Mouse (Mus musculus) inflammation-experienced regulatory T-cells, adult 6 months (primary cell): Measurements from ENCODE around the gene Abl1. TPM values are rescaled to one million over a fixed set of nuclear protein-coding genes. Genes with fewer than 3 reads are reported as not detected.
A peak's percentile ranks its signal among the peaks of the same experiment; 100 is the strongest.

ENCODE experiments used
- ATAC-seq: one replicate; pipeline ENCODE4 v1.8.0; 2017
- polyA plus RNA-seq, 3 experiments: library from polyadenylated mRNA; unstranded; fragments of 100-300 nt; shearing (Covaris generic); gene quantifications; one replicate each; pipeline ENCODE4 v1.2.1; 2017

Gene Abl1
- polyA plus RNA-seq, 3 experiments from 2014 or later = 5.0 to 9.4 (median 7.2) TPM

DNA sequence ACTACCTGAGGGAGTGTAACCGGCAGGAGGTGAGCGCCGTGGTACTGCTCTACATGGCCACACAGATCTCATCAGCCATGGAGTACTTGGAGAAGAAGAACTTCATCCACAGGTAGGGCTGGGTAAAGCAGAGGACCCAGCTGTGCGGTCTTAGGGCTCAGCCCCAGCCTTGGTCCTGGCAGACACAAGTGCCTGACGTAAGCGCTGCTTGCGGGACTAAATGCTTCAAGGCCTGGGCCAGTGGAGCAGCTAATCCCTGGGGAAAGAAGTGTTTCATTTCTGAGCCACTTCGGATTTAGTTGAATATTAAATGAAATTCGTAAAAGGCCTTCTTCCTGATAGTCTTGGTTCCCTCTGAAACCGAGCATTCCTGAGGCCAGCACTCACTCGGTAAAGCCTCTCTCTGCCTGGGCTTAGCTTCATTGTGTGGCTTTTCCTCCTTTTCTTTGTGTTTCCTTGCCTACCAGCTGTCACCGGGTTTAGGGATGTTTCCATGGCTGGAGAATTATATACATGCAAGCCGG, 102.6 kb downstream of the Abl1 start:
- no peak for ATAC-seq

DNA sequence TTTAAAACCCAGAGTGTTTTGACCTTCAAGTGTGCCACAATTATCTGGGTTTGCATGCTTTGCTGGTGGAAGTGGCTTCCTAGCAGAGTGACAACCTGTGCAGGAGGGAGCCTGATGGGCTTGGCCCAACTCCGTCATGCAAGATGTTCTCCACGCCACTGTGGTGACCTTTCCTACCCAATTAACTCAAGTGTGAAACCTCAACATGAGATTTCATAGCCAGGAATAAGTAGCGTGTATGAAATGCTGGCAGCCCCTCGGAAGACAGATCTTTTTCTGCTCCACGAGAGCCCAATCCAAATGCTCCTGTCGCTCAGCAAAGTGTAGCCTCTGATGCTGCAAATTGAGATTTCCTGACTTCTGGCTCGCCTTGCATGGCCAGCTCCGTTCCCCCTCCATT, 103.1 kb downstream of the Abl1 start:
- ATAC-seq = no peak

DNA sequence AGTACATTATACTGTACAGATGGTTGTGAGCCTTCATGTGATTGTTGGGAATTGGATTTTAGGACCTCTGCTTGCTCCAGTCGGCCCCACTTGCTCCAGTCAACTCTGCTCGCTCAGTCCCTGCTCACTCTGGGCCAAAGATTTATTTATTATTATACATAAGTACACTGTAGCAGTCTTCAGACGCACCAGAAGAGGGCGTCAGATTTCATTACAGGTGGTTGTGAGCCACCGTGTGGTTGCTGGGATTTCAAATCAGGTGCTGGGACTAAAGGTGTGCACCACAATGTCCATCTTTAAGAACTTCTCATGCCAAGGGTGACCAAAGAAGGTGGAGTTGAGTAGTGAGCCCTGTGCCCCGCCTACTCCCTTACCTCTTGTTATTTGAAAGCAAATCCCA, 104.4 kb downstream of the Abl1 start:
- no peak for ATAC-seq

DNA sequence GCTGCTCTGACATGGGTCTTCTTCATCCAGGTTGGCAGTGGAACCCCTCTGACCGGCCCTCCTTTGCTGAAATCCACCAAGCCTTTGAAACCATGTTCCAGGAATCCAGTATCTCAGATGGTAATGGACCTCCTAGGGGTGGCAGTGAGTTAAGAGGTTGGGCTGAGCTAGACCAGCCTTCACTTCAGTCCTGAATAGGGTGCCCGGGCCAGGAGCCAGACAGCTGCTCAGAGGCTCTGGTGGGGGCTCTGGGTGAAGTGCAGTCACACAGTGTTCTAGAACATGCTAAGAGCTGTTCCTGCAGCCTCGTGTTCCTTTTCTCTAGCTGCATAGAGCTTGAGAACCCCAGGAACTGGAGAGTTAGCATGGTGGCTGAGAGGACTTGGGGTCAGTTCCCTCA, 108.8 kb downstream of the Abl1 start:
- no peak for ATAC-seq

DNA sequence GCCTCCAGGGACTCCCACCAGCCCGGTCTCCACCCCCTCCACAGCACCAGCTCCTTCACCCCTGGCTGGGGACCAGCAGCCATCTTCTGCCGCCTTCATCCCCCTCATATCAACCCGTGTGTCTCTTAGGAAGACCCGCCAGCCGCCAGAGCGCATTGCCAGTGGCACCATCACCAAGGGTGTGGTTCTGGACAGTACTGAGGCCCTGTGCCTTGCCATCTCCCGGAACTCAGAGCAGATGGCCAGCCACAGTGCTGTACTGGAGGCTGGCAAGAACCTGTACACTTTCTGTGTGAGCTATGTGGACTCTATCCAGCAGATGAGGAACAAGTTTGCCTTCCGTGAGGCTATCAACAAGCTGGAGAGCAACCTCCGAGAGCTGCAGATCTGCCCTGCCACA, 113.2 kb downstream of the Abl1 start:
- ATAC-seq = no peak

DNA sequence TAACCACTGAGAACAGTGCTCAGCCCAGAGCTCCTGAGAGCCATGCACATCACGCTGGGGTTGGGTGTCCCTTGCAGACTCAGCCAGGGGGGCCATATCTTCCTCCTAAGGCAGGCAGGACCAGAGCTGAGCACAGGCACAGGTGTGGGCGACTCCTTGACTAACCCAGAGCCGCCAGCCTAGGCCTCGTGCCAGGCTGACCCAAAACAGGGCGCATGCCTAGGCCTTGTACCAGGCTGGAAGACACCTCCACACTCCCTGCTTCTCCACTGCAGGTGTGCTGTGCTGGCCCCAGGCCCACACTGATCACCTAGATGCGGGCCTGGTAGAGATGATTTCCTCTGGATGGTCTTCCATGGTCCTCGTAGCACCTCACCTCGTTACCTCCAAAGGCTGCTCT, 114.6 kb downstream of the Abl1 start:
- ATAC-seq = no peak

DNA sequence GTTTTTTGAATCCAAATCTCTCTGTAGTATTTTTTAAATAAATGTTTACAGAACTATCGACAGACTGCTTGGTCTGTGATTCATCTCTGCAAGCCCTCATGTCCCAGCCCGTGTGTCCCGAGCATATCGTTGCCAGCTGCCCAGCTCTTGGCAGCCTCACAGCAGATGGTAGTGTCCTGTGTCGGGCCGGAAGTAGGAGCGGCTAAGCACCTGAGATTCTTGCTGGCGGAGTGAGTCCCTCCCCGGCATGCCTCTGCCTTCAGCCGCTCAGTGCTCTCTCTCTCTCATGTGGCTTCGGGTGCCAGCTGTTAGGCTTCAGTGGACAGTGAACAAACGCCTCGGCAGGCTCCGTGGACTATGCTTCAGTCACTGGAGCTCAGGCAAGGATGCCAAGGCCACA, 115.3 kb downstream of the Abl1 start:
- ATAC-seq = no peak

DNA sequence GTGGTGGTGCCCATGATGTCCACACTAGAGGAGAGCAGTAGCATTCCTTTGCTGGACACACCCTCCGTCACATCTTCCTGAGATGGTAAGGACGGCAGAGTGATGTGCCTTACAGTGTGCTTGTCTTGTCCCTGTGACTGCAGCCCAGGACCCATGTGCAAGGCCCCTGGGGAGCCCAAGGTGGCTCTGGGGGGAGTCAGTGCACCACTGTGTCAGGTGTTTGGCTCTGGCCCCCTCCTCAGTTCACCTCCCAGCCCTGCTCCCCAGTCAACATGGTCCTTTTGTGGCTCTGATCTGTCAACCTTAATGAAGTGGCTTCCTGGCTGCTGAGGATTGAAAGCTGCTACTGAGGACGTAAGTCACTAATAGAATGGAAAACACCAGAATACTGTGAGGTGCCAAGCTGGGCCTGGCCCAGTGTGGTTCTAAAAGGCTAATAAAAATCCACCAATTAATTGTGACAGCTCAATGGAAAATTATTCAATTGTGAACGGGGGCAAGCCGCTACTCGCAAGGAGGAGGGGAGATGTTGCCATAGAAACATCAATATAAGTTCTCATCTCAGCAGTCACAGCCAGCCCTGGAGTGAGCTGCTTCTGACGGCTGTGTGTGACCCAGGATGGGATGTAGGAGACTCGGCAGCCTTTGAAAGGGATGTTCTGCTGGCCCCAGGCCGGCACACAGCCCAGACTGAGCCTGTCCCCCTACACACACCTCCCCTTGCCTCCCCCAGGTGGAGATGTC, 118.6 kb downstream of the Abl1 start:
- ATAC-seq = no peak

DNA sequence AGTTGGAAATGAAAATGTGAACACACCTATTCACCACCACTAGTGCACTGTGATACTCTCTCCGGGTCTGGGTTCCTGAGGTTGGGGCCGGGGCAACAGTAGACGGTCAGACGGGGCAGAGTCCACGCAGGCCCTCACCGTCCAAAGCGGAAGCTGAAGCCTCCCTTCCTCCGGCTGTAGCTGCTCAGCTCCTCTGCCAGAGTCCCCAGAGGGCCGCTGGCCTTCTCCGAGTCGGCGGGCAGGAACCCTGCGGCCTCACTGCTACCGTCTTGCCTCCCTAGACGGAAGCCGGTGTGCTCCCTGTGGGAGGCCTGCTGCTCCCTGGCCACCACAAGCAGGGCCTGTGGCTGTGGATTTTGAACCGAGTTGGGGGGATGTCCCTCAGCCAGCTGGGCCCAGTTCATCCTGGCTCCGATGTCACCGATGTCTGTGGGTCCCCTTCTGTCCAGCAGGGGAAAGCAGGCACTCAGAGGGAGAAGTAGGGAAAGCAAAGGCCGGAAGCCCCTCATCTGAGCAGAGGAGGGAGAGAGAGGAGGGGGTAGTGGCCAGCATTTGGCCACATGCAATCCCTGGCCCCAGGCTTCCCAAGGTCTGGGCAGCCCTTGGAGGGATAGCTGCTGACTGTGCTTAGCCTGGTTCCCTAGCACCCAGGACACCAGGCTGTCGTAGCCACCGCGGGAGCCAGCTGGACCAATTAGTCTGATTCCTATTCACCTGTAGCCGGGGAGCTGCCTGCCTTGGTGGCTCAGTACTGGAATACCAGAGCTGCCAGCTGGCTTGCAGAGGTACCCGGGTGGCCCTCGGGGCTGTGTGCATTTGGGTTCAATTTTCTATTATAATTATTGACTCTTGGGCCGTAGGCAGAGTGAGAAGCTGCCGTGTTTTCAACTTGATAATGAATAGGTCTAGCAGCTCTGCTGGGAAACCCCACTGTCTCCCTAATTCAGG, 120.5 kb downstream of the Abl1 start:
- ATAC-seq = no peak

DNA sequence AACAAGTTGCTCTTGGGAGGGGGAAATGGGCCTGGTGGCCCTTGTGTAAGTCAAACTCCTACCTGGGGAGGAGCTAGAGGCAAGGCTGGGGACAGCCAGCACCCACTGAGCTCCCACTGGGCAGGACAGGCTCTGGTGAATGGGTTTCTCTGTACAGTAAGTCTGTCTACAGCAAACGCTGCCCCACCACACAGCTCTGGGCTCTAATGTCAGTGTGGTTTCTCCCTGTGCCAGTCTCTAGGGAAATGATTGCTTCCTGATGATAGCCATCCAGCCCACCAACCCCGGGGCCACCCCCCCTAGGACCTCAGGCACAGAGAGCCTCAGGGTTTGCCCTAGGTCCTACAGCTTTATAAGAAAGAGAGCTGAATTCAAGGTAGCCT, 121.2 kb downstream of the Abl1 start:
- ATAC-seq = no peak

DNA sequence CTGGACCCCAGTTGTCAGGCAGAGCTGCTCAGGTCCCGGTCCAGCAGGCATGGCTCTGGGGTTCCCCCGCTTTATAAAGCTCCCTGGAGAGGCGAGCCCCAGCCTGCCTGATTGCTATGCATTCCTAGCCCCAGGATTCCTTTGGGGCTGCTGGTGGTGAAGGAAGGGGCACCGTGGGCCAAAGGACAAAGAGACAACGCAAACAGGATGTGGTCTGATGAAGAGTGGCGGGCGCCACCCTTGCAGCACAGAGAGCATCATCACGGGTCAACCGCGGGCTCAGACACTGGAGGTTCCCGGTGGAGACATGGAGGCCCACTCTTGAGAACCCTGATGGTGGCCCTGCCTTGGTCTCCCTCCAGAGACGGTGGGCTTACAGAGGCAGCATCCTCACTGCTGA, 122.3 kb downstream of the Abl1 start, which contains the start of gene Qrfp:
TSS of gene Qrfp (minus strand) at position 137 of the 400 bp plus-strand sequence.
- peak; percentile 46 for ATAC-seq

DNA sequence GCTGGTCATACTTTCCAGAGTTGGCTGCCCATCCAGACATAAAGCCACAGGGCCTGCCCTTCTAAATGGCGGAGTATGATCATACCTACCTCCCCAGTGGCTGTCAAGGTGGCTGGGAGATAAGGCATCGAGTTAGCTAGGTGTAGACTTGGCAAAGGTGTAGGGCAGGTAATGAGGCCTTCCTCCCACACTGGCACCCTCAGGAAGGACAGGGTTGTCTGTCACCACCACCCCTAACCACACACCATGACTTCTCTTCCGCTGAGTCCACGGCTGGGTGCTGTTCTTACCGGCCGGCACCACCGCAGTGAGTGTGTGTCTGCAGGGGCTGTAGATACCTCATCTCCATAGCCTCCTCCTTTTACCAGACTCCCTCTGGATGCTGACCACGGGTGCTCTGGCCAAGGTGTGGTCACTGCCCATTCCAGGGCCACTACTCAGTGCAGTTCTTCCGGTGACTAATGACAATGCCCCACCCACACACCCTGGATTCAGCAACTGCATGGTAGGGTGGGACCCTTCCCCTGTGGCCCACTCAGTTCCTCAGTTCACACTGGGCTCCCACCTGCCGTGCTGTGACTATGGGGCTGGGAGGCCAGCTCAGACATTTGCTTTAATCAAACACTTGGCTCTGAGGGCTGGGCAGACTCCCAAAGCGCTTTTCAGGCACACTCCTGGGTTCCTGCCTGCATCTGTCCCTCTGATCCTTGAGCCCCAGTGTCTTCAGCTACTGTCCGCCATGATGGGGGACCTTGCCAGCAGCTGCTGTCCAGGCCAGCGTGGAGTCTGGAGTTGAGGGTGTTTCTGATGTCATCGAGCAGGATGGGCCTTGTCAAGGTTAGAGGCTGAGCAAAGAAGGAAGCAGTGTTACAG, 123.1 kb downstream of the Abl1 start:
- no peak for ATAC-seq

DNA sequence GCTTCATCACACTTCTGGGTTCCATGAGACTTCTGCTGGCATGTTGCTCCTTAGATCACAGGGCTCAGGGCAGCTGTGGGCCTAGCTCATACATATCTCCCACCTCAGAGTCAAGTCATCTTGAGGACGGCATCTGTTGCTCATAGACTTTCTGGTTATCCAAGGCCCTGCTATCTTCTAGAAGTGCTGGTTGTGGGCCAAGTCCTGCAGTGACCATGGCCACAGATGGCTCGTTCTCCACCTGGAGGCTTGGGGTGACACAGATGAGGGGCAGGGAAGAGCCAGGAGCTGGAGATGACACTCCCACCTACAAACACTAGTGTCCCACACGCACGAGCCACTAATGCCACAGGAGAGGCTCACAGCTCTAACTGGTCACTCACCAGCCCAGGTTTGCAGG, 125.5 kb downstream of the Abl1 start:
- ATAC-seq = no peak

DNA sequence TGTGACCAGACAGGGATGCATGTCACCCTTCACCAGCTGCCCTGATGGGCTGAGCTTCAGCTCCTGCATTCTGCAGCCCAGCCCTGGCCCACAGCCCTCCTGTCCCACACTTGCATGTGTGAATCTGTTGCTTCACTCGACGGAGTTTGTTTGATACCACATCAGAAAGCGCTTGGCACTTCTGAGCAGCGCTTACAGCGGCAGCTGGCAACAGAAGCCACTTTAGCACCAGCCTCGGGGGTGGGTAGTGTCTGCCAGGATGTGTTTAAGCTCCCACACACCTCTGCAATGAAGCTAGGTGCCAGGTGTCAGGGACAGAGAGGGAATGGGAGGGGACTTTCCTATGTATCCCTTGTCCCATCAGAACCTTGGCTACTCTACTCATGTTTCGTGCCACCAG, 126.5 kb downstream of the Abl1 start:
- no peak for ATAC-seq

DNA sequence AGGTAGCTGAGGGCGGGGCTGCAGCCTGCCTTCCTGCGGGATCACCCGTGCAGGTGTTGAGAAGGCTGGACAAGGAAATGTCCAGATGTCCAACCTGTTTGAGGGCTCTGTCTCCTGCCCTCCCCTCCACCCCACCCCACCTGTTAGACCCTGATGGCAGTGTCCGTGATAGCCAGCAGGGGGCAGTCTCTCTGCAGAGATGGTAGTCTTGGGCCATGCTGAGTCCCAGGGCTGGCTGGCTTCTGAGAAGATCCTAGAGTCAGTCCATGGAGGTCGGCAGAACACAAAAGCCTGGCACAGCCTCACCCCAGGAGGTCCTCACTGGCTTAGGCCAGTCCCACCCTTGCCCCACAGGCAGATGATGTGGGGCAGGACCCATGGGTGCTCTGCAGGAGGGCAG, 127.2 kb downstream of the Abl1 start:
- peak; percentile 46 for ATAC-seq

DNA sequence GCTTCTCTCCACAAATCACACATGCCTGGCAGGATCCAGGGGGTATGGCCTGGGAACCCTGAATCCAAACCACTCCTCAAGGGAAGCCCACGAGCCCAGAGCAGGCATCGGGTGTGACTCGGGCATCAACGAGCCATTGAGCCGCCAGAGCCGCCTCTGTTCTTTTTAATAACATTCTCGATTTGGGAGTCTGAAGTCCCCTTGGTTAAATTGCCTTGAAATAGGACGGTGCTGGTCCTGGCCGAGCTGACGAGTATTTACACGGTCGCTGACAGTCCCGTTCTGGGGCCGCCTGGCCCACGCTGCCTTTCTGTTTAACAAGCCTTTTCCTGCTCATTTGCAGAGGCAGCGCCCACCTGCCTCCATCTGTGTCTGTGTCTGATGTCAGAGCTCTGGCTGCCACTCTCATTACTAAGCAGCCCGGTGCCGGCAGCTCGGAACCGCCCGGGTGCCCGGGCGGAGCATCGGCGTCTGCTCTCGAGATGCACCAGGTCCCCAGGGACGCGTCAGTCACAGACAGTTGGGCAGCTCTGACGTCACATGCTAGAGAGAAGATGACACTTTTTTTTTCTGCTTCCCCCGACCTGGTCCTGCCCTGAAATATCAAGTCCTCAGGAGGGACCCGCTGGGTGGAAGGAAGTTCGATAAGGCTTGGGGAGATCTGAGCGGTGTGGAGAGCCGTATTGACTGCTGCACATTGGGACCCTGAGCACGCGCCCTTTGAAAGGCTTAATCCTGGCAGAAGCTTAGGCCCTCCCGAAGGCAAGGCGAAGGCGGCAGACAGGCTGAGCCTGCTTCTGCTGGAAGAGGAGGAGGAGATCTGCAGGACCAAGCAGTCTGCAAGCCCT, 134.6 kb downstream of the Abl1 start:
- peak; percentile 68 for ATAC-seq

DNA sequence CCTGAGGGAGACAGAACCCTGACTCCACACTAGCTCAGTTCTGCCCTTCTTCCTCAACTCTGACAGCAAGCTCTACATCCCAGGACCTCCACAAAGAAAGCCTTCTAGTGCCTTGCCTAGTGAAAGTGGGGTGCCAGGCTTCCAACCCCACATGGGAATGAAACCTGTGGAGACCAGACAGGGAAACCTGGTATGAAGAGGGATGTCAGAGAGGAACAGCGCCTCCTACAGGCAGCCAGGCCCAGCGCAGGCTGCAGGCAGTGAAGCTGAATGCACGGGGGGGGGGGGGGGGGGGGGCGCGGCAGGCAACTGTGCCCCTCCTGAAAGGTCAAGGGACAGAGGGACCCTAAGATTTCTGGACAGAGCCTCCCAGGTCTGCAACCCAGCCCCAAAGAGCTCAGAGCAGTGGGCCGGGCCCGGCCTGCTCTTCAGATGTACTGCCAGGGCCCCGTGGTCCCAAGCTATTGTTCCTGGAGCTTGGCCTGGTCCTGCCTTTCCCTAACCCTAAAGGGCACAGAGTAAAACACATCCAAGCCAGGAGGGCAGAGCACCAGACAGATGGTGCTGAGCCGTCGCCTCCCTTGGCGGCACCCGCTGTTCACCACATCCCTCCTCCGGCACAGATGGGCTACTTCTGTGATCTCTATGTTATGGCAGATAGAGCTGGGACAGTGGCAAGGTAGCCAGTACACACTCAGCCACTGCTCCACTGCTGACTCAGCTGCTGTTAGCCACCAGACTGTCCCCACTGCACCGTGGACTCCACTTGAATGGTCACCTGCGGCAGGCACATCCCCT, 136.0 kb downstream of the Abl1 start:
- ATAC-seq = no peak

DNA sequence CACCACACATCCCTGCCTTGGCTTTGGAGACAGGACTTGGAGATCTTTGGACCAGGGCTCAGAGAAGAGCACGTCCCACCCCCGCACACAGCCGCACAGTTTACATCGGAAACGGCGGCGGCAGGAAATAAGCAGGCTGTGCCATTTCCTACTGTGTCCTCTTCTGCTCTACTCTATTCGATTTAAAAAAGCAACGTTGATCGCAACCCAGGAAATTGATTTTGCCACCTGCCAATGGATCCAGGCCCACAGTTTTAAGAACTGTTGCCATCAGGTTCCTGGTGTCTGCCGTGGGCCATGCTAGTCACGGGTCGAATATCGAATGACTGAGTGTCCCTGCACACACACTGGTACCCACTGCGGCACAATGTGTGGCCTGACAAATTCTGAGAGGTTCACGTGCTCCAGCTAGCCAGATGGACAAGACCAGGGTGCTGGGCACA, 137.3 kb downstream of the Abl1 start:
- peak; percentile 76 for ATAC-seq

DNA sequence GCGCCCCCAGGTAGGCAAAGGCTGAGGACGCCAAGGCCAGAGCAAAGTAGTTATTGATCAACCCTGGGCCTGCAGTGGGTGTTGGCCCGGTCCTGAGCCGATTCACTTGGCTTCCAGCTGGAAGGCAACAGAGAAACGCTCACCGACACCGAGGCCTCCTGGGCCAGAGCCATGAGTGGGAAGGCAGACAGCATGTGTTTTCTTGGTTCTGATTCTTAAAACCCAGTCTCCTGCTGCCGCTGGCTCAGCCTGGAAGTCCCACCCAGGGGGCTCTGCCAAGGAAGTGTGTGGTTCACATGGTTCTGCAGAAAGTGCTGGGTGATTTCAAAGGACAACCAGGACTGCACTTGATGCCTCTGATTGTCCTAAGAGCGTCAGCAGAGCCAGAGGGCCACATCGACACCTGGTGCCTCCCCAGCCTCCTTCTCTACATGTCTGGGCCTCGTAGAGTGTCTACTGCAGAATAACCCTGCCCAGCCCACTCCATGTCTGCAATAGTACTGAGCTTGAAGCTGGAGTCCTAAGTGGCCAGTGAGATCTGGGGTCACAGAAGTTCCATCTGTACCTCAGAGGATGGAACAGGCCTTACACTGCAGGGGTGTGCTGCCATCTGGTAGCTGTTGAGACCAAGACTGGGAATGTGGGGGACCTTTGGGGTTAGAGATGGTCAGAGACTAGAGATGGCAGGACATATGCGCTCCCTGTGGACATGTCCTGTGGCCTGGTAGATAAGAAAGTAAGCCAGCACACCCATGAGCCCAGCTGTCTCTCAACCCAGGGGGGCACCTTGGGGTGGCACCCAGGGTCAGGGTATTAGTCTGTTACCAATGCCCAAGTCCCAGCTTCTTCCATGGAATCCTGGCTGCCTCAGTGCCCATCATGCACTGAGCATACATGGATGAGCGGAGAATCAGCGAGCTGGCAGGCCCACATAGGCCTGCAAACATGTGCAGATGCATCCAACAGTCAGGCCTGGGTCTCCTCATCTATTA, 138.2 kb downstream of the Abl1 start:
- no peak for ATAC-seq
